Mouse (Mus musculus): ENCODE measurements around the gene Cnr1. TPM values are rescaled to one million over a fixed set of nuclear protein-coding genes. Genes with fewer than 3 reads are reported as not detected.

Cnr1 gene
- total RNA-seq, 2 experiments from 2014 or later: 7.0 to 9.7 TPM

- no peak for DNase-seq (ENCODE audit: low spot score in 2 of 2)
Observed at GRCm38 (mm10) chr4:33931347-33931746, 7.0 kb downstream of the Cnr1 start.

- no peak for DNase-seq (ENCODE audit: low spot score in 2 of 2)
Observed at GRCm38 (mm10) chr4:33941557-33941956, 17.2 kb downstream of the Cnr1 start.

- DNase-seq (ENCODE audit: low spot score in 2 of 2): no peak
Observed at GRCm38 (mm10) chr4:33943936-33944335, 19.5 kb downstream of the Cnr1 start.

GRCm38 (mm10) chr4:33945742-33946141 lies 21.3 kb downstream of the Cnr1 start:
- no peak for DNase-seq (ENCODE audit: low spot score in 2 of 2)

- DNase-seq (ENCODE audit: low spot score in 2 of 2): no peak
Observed at GRCm38 (mm10) chr4:33947584-33947983, 23.2 kb downstream of the Cnr1 start.

GRCm38 (mm10) chr4:33957398-33957797 lies 33.0 kb downstream of the Cnr1 start:
- DNase-seq (ENCODE audit: low spot score in 2 of 2): no peak

- no peak for DNase-seq (ENCODE audit: low spot score in 2 of 2)
Observed at GRCm38 (mm10) chr4:33958515-33958914, 34.1 kb downstream of the Cnr1 start.

- DNase-seq (ENCODE audit: low spot score in 2 of 2): no peak
Observed at GRCm38 (mm10) chr4:33959841-33960240, 35.4 kb downstream of the Cnr1 start.

GRCm38 (mm10) chr4:33970726-33971125 lies 46.3 kb downstream of the Cnr1 start:
- DNase-seq (ENCODE audit: low spot score in 2 of 2): no peak

GRCm38 (mm10) chr4:33988466-33989089 lies 64.2 kb downstream of the Cnr1 start:
- DNase-seq (ENCODE audit: low spot score in 2 of 2): no peak

- no peak for DNase-seq (ENCODE audit: low spot score in 2 of 2)
Observed at GRCm38 (mm10) chr4:33992687-33993086, 68.3 kb downstream of the Cnr1 start.

GRCm38 (mm10) chr4:33996382-33996781 lies 72.0 kb downstream of the Cnr1 start:
- DNase-seq (ENCODE audit: low spot score in 2 of 2): no peak

Other genes with a start within 250 kb of the Cnr1 start
- gene Spaca1, start 125.6 kb downstream of the Cnr1 start, total RNA-seq (2021): under 1 TPM; 0.36 to 0.39 TPM

Data from gastrocnemius, postnatal 4 days (tissue).